7 mouse cellular contexts compared by ENCODE assay signal in the genomic region with DNA sequence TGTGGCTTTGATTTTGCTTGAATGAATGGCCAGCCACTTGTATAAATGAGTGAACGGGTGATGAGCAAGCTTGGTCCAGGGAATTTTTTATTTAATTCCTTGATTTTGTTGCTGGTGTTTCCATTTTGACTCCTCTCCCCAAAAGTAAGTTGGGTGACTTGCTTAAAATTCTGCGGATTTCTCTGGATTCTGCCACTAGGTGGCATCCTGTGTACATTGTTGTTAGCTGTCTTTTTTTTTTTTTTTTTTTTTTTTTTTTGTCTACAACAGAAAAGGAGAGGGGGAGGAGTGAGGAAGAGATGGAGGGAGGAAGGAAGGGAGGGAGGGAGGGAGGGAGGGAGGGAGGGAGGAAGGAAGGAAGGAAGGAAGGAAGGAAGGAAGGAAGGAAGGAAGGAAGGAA.
A peak's percentile ranks its signal among the peaks of the same experiment; 100 is the strongest.
DNase-seq lines count a peak whose midpoint lies in the region; ATAC-seq lines count a peak whose summit lies in the region.

No protein-coding gene starts in this region.

- no peak overlapping the region for H3K27ac ChIP-seq in limb, embryonic 11.5 days (replicated peaks; ENCODE audit: low read depth, low read length)

- H3K27me3 ChIP-seq in limb, embryonic 11.5 days (ENCODE audit: control insufficient read depth, insufficient read depth, low read length) = no peaks in the 10 kb centered on the region

- H3K36me3 ChIP-seq in limb, embryonic 11.5 days (ENCODE audit: control insufficient read depth, insufficient read depth, low read length) = no peaks in the 10 kb centered on the region

- 4% methylated on average over 2 of the region's 2 CpGs for WGBS in limb, embryonic 11.5 days

- peak; percentile 12 for DNase-seq in ovary, adult 18-20 months (ENCODE audit: low spot score)
- no peak for DNase-seq in ovary, postnatal 10 days (ENCODE audit: low spot score)
- peak; percentile 22 for DNase-seq in adrenal gland, adult 8-10 months
- peak; percentile 54 for DNase-seq in embryo, embryonic 11.5 days (ENCODE audit: low read depth, low spot score)
- peak; percentile 73 for DNase-seq in induced T-regulatory cell, adult 2 months (ENCODE audit: low read depth)
- peak; percentile 71 for DNase-seq in limb, embryonic 11.5 days (ENCODE audit: low spot score)
- peak; percentile 72 for DNase-seq in right cerebral cortex, postnatal 14 days

- no peak overlapping the region for H3K4me3 ChIP-seq in limb, embryonic 11.5 days (ENCODE audit: low read depth, low read length)

- no peaks in the 10 kb centered on the region for H3K9me3 ChIP-seq in limb, embryonic 11.5 days (ENCODE audit: control insufficient read depth, low read length)

- H3K4me1 ChIP-seq in limb, embryonic 11.5 days (ENCODE audit: control insufficient read depth, insufficient read depth, low read length) = no peaks in the 10 kb centered on the region

- no peak overlapping the region for H3K4me2 ChIP-seq in limb, embryonic 11.5 days (ENCODE audit: low read depth, severe bottlenecking)

- ATAC-seq in limb, embryonic 11.5 days (ENCODE audit: insufficient number of reproducible peaks, low FRiP score, low TSS enrichment, low read depth) = no peak

- no peak overlapping the region for H3K9ac ChIP-seq in limb, embryonic 11.5 days (ENCODE audit: low read length)
